Mouse (Mus musculus) ES-Bruce4 (cell line): ENCODE data around the gene Me1.

Experiments
- CTCF ChIP-seq: IDR thresholded peaks from one replicate; pipeline ENCODE4 v1.8.1; 2011; ENCODE audit warnings: low read depth, low read length
- EP300 ChIP-seq: IDR thresholded peaks from 2 replicates; pipeline ENCODE4 v1.6.1; 2011; ENCODE audit warnings: low read depth, low read length; ENCODE audit not compliant: insufficient read depth
- POLR2A ChIP-seq: IDR thresholded peaks from one replicate; pipeline ENCODE4 v1.8.1; 2011; ENCODE audit warnings: low read length; ENCODE audit not compliant: insufficient read depth

DNA sequence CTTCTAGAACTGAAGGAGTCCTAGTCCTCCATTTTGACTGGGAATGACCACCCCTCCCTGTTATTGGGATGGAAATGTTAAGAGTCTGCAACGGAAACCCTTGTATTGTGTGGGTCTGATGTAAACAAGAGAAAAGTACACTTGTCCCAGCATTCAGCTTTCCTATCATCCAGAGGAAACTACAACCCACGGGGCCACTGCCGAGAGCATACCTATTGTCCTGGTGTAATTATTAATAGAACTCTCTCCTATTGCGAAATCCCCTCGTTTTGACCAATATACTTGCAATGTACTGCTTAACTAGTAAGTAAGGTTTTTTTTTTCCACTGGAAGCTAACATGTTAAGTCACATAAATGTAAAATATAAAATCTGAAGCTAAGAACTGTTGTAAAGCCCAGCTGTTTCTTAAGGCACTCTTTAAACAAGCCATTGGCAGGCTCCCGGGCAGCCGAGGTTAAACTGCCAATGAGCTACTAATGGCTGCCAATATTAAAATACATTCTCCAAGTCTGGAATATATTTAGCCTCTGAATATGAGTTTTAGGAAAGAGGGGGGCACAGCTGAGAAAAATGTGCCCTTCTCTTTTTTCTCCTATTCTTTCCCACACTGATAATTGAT, 47.7 kb downstream of the Me1 start:
- no peak for TF ChIP-seq CTCF
- TF ChIP-seq EP300, result no peak
- TF ChIP-seq POLR2A, result no peak
